Mouse (Mus musculus) liver, embryonic 14.5 days (tissue): ENCODE results near the gene Rtl8b.
"Not testable (repeated sequence)": the region's sequence is repeated elsewhere in the genome, so short reads cannot be mapped to it uniquely, and the experiment has no call there.

ENCODE experiments used
- CTCF ChIP-seq: IDR thresholded peaks from 2 replicates; pipeline ENCODE4 v1.5.1; 2016; ENCODE audit warnings: antibody characterized with exemption, low read depth, control low read depth
- EP300 ChIP-seq: IDR thresholded peaks from 2 replicates; pipeline ENCODE4 v1.6.1; 2016; ENCODE audit warnings: antibody characterized with exemption, low read depth

DNA sequence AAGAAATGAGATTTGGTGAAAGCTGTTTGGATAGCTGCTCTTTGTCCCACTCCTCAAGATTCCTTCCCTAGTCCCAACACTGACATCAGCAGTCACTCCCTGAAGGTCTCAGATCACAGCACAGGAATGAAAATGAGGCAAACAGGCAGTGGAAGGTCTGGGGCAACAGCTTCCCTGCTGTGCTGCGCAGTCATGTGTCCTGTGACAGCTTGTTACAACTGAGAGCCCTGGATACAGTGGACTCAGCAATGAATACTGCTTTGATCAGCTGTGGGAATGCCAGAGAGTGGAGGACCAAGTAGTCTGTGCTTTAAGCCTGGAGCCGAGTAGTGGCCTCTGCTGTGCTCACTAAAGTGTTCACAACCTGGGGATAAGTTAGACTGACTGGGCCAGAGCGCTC lies 12.4 kb upstream of the Rtl8b start:
- TF ChIP-seq CTCF, EP300: not testable (repeated sequence)
